Mouse (Mus musculus) erythroblast, embryonic 14.5 days (primary cell): ENCODE data around the gene Gm5426.

Experiments
- GATA1 ChIP-seq: IDR thresholded peaks from 2 replicates; pipeline ENCODE4 v1.6.1; 2012; ENCODE audit warnings: low read length, inconsistent platforms, mixed read lengths
- TAL1 ChIP-seq: IDR thresholded peaks from 3 replicates; pipeline ENCODE4 v1.6.1; 2012; ENCODE audit warnings: low read length, inconsistent platforms, mixed read lengths

DNA sequence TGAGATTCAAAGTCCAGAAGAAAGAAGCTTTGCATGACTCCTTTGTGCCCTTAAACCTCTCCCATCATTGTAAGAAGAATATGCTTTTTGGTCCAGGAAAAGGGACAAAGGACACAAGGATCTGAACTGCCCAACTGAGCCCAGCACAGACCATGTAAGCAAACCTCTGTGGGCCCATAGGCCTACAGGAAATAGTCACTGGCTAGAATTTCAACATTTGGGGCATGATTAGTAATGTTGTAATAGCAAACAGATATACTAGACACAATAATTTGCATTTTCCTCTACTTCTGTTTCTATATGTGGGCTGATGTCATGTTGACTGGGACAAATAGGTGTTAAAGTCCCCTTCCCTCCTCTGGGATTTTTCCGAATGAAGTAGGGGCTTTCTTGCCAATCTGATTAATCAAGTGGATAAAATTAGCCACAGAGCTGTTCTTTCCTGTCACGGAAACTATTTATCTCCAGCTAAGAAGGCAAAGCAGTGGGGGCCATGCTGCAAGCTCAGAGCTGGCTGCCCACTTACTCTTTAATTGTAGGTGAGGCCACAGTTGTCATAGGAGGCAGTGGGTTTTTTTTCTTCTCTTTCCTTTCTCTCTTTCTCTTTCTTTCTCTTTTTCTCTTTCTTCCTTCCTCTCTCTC is 42.4 kb upstream of the Gm5426 start:
- TF ChIP-seq GATA1 (no peak), TAL1 (no peak)
